Mouse (Mus musculus) limb, embryonic 14.5 days (tissue): ENCODE measurements around the gene Hmgcs1. TPM values are rescaled to one million over a fixed set of nuclear protein-coding genes. Genes with fewer than 3 reads are reported as not detected.
"Not testable (repeated sequence)": the region's sequence is repeated elsewhere in the genome, so short reads cannot be mapped to it uniquely, and the experiment has no call there.

Experiments
- ATAC-seq: fragments of 200-750 bp; cut with Nextera tagmentation; 2 replicates; pipeline ENCODE4 v1.8.0; 2017; ENCODE audit warnings: low read depth, moderate number of reproducible peaks, moderate TSS enrichment; ENCODE audit not compliant: low FRiP score
- DNase-seq: peaks from one replicate; pipeline ENCODE4 v3.0.0-alpha.2; 2015; ENCODE audit warnings: low spot score
- H3K27ac ChIP-seq: fragments of 300-500 bp; sonication (generic); replicated peaks from 2 replicates; pipeline ENCODE4 v1.5.1; 2014; ENCODE audit warnings: low read depth, mild to moderate bottlenecking, low read length, moderate library complexity, mixed read lengths
- H3K27me3 ChIP-seq: fragments of 300-500 bp; sonication (generic); 2 replicates; pipeline ENCODE4 v1.6.1; 2014; ENCODE audit warnings: low read length, mixed read lengths; ENCODE audit not compliant: control insufficient read depth, insufficient read depth
- H3K36me3 ChIP-seq: fragments of 300-500 bp; sonication (generic); 2 replicates; pipeline ENCODE4 v1.6.1; 2014; ENCODE audit warnings: mild to moderate bottlenecking, low read length, moderate library complexity, mixed read lengths; ENCODE audit not compliant: control insufficient read depth, insufficient read depth
- H3K4me1 ChIP-seq: fragments of 300-500 bp; sonication (generic); 2 replicates; pipeline ENCODE4 v1.6.1; 2014; ENCODE audit warnings: antibody characterized with exemption, low read length, mixed read lengths; ENCODE audit not compliant: control insufficient read depth, insufficient read depth
- H3K4me2 ChIP-seq: fragments of 300-500 bp; sonication (generic); replicated peaks from 2 replicates; pipeline ENCODE4 v1.6.1; 2014; ENCODE audit warnings: low read depth, mild to moderate bottlenecking, low read length, moderate library complexity; ENCODE audit not compliant: severe bottlenecking
- H3K4me3 ChIP-seq: fragments of 300-500 bp; sonication (generic); replicated peaks from 2 replicates; pipeline ENCODE4 v1.5.1; 2014; ENCODE audit warnings: low read length
- H3K9ac ChIP-seq: fragments of 300-500 bp; sonication (generic); 2 replicates; pipeline ENCODE4 v1.6.1; 2014; ENCODE audit warnings: mild to moderate bottlenecking, low read depth, low read length, moderate library complexity; ENCODE audit not compliant: severe bottlenecking
- H3K9me3 ChIP-seq: fragments of 300-500 bp; sonication (generic); 2 replicates; pipeline ENCODE4 v1.6.1; 2016; ENCODE audit warnings: low read length; ENCODE audit not compliant: control insufficient read depth
- POLR2A ChIP-seq: fragments of 200-500 bp; IDR thresholded peaks from 2 replicates; pipeline ENCODE4 v1.8.0; 2012; ENCODE audit warnings: inconsistent platforms, mild to moderate bottlenecking, moderate library complexity, borderline replicate concordance; ENCODE audit not compliant: insufficient read depth, insufficient read length; ENCODE audit errors: extremely low read depth
- WGBS: fragments of 180-500 bp; shearing (Covaris S2); extraction: QIAGEN DNeasy Blood & Tissue Kit; methylation state at CpG from one replicate; pipeline ENCODE4 v1.1.7; 2014; 5-methylcytosine and 5-hydroxymethylcytosine counted together
- polyA plus RNA-seq, 2 experiments: library from polyadenylated mRNA; depleted of rRNA in 1 of 2; stranded (reverse) in 1 of 2; unstranded in 1 of 2; fragments of >200 nt; fragmentation: Nextera tagmentation in 1 of 2; extraction: Ambion mirVana in 1 of 2; gene quantifications; 2 replicates each; pipeline versions ENCODE4 v1.2.1 to v1.2.3; 2012 to 2014

The Hmgcs1 gene
- polyA plus RNA-seq, 2 experiments: 93.0 to 135 TPM

- 91% methylated on average over 7 of the region's 7 CpGs for WGBS
- no peak for TF ChIP-seq POLR2A
- Histone ChIP-seq H3K4me2 (no peak overlapping the region), H3K4me3 (no peak overlapping the region), H3K36me3 (peaks cover 82% of the 10 kb centered on the region), H3K4me1 (no peaks in the 10 kb centered on the region), H3K9me3 (no peaks in the 10 kb centered on the region), H3K27me3 (no peaks in the 10 kb centered on the region), H3K27ac (no peak overlapping the region), H3K9ac (no peak overlapping the region)
- DNase-seq (no peak), ATAC-seq (no peak)
These were observed 14.1 kb downstream of the Hmgcs1 start for GRCm38 (mm10) chr13:119704280-119704679.

- not testable (repeated sequence) for H3K27me3 ChIP-seq, H3K27ac ChIP-seq, DNase-seq, H3K9ac ChIP-seq, H3K4me3 ChIP-seq, H3K4me1 ChIP-seq, H3K4me2 ChIP-seq, H3K9me3 ChIP-seq
- whole genome bisulfite sequencing: 65% methylated on average over 7 of the region's 8 CpGs
- peaks cover 79% of the 10 kb centered on the region for H3K36me3 ChIP-seq
- peak; percentile 61 for ATAC-seq
These were observed 16.2 kb downstream of the Hmgcs1 start for GRCm38 (mm10) chr13:119706278-119706880.

GRCm38 (mm10) chr13:119706953-119707352, 16.8 kb downstream of the Hmgcs1 start:
- TF ChIP-seq POLR2A: no peak
- no peak overlapping the region for H3K27ac ChIP-seq
- no peak overlapping the region for H3K9ac ChIP-seq
- WGBS: 75% methylated on average over 7 of the region's 7 CpGs
- H3K4me3 ChIP-seq: no peak overlapping the region
- no peaks in the 10 kb centered on the region for H3K27me3 ChIP-seq
- peaks cover 78% of the 10 kb centered on the region for H3K36me3 ChIP-seq
- no peak for ATAC-seq
- H3K4me1 ChIP-seq: no peaks in the 10 kb centered on the region
- no peak for DNase-seq
- H3K4me2 ChIP-seq: no peak overlapping the region
- no peaks in the 10 kb centered on the region for H3K9me3 ChIP-seq

- Histone ChIP-seq H3K27ac (no peak overlapping the region), H3K4me3 (no peak overlapping the region), H3K4me1 (no peaks in the 10 kb centered on the region), H3K36me3 (peaks cover 68% of the 10 kb centered on the region), H3K9me3 (no peaks in the 10 kb centered on the region), H3K9ac (no peak overlapping the region), H3K4me2 (no peak overlapping the region), H3K27me3 (no peaks in the 10 kb centered on the region)
- no peak for DNase-seq
- 76% methylated on average over 6 of the region's 6 CpGs for WGBS
- TF ChIP-seq POLR2A: no peak
- no peak for ATAC-seq
These were observed 17.7 kb downstream of the Hmgcs1 start for GRCm38 (mm10) chr13:119707906-119708305.

GRCm38 (mm10) chr13:119708941-119709340, 18.8 kb downstream of the Hmgcs1 start:
- H3K4me2 ChIP-seq: no peak overlapping the region
- H3K9me3 ChIP-seq: no peaks in the 10 kb centered on the region
- 78% methylated on average over 5 of the region's 5 CpGs for WGBS
- ATAC-seq (no peak), DNase-seq (no peak)
- no peak for TF ChIP-seq POLR2A
- H3K4me3 ChIP-seq: no peak overlapping the region
- no peak overlapping the region for H3K27ac ChIP-seq
- no peak overlapping the region for H3K9ac ChIP-seq
- peaks cover 58% of the 10 kb centered on the region for H3K36me3 ChIP-seq
- no peaks in the 10 kb centered on the region for H3K27me3 ChIP-seq
- no peaks in the 10 kb centered on the region for H3K4me1 ChIP-seq
